Mouse (Mus musculus) telencephalon, adult 2 months (tissue): ENCODE data around the gene Vsx1.

Experiments used
- DNase-seq: peaks from one replicate; pipeline ENCODE4 v3.0.0-alpha.2; 2011; ENCODE audit warnings: low read depth, low spot score

Gene Vsx1

DNA sequence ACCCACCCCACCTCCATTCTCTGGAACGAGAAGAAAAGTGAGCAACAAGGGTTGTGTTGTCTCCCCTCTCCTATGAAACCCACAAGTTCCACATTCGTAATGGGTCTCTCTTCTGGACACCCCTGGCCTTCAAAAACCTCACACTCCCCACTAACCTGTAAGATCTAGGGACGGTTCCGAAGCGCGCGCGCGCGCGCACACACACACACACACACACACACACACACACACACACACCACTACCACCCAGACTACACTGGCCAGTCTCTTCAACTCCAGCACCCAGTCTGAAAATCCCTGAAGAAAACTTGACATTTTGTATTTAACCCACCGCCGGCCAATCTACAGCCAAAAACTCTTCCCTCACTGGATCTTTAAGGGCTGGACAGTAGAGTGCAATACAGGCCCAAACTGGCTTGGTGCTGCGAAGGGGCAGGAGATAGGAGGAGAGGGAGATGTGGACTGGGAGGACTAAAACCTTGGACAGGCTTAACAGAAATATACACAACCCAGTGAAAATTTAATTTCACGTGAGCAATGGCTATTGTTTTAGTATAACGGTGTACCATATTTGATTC, at the start of gene Vsx1:
Vsx1 (minus strand) TSS at position 138 of the 578 bp plus-strand sequence.
- no peak for DNase-seq

DNA sequence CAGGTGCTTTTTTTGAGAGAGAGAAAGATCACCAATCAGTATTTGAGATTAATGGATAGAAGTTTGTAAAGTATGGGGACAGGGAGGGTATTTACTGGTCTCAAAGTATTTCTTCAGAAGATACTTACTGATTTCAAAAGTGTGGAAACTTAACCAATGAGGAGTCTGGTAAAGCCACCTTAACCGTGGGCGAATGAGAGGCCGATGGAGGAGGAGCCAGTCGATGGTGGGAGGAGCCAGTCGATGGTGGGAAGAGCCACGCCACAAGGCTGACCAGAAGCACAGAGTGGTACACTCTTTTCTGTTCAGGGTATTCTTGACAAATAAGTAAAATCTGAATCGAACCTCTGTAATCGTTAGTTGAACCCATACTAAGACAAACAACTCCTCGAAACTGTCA, 48.7 kb upstream of the Vsx1 start:
- DNase-seq: no peak

DNA sequence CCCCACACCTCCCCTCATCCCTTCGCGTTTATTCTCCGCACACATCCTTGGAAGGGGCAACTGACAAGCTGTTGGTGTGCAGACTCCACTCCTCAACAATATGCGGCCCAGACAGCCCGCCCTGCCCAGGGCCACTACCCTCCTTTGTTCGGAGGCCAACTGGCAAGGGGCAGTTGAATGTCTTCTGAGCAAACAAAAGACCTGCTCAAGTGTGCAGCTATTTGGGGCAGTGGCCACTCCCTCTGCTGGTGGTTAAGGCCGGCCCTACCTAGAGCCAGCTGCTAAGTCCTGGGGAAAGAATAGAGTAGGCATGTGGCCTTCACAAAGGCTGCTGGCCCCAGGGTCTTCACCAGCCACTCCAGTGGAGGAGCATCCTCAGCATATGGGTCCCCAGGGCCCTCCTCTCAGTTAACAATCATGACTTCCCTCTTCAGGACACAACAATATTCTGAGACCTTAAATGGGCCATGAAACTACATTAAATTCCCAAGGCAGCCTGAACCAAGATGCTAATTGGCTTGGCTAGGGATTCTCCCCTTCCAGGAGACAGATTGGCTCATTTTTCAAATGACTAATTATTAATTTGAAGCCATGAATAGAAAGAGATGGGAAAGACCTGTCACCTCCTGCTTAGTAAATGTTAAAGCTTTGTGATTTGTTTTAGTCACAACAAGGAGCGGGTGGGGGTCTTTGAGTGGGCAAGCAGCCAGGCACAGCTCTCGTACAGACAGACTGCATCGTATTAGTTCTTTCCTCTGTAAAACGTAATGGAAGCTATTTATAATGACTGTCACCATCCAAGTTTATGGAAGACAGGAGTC, 46.8 kb upstream of the Vsx1 start:
- no peak for DNase-seq

DNA sequence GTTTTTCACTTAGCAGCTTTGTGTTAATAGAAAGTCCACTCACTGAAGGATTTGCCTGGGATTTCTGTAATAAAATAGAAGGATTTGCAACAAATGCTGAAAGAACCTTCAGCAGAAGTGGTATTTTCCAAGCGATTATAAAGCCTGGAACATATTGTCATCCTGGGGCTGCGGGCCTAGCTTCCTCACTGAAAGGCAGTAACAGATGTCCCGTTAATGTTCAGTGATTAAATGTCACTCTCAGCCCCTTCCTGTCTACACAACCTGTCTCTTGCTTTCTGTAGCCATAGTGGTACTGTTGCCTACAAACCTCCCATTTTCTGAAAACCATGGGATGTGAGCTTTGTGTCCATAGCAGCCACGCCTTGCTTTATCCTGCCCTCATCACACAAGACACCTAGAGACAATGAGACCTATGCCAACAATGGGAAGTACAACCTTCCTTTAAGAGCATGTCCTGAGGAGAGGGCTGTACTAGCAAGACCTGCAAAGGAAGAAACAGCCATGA, 23.1 kb upstream of the Vsx1 start:
- DNase-seq: peak; percentile 12

DNA sequence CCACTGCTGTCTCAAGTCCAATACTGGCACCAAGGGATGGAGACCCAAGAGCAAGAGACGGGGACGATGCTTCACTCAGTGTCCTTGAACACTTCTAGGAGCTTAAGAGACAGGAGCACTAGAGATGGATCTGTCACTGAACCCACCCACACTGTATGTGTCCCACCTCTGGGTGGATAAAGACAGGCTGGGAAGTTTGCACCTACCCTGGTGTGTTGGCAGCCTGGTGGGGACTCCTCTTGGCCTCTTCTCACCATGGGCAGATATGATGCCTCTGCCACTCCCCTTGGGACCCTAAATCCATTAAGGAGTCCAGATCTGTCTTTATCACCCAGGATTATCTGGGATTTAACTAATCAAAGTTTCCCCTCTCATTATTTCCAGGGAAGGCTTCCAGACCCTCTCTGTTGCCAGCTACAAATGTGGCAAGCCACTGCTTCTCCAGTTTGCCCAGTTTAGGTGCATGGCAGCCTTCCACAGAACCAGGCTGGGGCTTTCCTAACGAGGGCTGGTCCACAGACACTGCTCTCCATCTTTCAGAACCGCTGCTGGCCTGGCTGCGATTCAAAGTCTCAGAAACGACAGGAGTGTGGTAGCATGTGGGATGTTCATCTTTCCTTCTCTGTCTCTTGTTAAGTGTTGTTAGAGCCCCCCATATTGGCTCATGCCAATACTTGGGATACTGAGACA, 2.5 kb upstream of the Vsx1 start:
- DNase-seq: no peak

DNA sequence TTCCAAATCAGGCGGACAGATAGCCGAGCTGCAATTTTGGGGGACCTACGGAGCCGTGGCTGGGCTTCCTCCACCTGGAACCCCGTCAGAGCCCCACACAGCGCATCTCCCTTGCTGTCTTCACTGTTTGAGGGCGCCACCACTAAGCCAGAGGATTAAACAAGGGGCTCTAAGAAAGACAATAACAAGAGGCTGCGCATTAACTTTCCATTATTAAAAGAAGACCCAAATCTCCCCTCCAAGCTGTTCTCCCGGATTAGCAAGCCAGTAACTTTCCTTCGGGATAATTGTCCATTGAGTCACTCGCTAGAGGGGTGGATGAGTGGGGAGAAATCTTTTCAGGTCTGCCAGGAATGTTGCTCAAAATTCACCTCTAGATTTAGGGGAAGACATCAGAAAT, 1.1 kb upstream of the Vsx1 start:
- DNase-seq: no peak

DNA sequence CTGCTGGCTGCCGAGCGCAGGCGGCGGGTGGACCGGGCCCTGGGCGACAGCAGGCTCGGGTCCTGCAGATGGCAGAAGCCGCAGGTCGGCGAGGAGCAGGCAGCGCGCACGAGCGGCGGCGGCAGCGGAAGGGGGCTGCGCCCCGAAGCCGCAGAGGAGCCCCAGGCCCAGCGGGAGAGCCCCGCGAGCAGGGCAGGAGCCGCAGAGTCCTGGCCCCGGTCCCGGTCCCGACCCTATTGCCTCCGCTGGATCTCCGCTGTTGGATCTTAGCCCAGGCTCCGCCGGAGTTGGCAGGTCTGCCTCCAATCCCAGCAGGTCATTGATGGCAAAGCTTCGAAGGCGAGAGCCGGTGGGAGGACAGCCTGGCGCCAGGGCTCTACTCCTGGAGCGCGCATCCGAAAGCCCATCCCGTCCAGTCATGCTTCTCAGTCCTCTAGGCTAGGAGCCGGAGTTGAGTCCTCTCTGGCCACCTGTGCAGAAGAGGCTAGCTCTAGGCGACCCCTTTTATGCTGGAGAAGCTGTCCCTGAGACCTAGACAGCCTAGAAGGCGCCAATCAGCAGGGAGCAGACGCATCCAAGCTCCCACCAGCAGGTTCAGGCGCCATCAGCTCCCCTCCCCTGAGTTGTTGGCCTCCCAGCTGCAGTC, 496 bp downstream of the Vsx1 start:
- no peak for DNase-seq

DNA sequence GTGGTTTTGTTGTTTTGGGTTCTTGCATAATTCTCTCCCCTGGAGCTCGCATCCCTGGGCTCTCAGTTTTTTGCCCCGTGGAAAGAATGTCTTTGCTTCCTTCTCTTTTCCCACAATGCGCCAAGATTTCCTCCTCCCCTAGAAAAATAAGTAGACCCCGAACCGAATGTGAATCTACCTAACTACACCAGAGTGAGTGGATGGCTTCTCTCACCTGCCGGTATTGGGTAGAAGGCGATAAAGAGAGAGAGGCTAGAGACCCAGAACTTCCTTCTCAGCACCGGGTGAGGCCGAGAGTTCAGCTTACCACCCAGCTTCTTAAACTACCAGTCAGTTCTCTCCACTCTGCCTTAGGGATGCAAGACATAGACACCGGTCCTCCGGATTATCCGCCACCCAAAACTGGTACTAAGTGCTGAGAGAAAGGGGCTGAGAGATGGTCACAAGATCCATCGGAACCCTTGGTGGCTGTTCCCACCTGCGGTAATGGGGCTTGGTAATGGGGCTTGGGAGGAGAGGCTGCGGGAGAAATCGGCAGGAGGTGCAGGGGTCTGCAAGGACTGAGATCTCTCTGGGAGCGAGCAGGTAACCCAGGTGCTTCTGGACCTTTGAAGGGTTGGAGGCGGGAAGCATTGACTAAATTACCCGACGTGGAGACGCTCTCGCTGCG, 1.2 kb downstream of the Vsx1 start:
- no peak for DNase-seq

DNA sequence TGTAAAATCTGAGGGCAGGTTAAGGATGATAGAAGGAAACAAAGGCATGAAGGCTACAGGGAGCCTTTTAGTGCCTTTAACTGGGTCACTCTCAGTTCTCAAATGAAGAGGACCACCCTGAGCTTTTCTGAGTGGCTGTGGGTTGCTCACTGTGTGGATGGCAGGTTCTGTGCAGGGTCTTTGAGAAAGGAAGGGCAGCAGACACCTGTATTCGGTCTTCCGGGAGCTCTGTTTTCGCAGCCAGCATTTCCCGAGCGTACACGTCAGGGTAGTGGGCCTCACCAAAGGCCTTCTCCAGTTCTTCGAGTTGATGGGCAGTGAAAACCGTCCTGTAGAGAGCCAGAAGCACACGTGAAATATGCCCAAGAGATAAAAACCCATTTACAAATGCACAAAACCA, 3.8 kb downstream of the Vsx1 start:
- no peak for DNase-seq

DNA sequence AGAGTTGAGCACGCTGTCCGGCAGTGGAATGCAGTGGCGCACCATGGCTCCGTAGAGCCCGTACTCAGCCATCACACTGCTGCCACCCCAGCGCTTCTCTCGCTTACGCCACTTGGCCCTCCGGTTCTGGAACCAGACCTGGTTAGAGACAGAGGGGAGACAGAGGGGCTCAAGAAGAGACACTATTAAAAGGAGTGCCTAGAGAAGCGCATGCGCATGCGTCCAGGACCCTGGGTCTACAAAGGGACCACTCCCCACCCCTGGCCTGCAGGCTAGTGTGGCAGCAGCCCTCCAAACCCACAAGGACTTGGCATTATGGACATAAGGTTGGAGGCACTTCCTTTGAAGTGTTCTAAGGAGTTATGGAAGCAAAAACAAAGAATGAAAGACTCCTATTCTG, 4.7 kb downstream of the Vsx1 start:
- no peak for DNase-seq

DNA sequence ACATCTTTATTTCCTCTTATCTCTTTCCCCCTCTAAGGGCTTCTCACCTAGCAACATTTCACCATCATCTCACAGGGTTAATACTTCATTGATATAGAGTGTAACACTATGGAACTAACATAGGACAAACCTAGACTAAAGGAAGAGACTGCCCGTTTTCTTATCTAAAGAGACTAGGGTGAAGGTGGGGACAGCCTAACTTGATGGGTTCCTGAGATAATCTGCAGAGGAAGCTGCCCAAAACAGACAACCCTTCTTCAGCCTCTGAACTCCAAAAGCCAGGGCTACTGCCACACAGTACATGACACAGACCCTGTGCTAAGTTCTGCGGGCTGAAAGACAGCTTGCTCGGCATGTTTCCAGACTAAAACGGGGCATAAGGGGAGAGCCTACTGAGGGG, 7.6 kb downstream of the Vsx1 start:
- DNase-seq: no peak

DNA sequence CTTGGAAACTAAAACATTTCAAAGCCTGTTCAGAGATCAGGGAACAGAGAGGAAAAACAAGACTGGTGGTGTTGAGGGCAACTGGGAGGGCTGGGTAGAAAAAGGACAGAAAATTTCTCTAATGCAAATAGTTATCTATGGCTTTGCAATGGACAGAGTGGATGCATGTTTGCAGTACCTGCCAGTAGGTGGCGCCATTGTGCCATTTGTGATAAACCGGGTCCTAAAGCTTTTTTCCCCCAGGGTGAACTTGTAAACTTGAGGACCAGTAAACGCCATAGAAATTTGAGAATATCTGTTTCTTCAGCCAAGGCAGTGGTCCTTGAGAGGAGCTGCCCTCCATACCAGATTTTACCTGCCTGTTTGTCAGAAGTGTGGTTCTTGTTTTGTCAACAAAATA, 10.8 kb downstream of the Vsx1 start:
- no peak for DNase-seq

DNA sequence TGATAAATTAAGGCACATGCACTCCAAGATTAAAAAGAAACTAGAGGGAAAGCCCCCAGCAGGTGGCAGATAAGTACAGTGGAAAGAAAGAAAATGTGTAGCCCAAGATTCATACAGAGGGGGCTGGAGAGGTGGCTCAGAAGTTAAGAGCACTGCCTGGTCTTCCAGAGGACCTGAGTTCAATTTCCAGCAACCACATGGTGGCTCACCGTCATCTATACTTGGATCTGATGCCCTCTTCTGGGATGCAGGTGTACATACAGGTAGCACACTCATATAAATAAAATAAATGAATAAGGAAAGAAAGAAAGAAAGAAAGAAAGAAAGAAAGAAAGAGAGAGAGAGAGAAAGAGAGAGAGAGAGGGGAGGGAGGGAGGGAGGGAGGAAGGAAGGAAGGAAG, 13.6 kb downstream of the Vsx1 start:
- DNase-seq: no peak

DNA sequence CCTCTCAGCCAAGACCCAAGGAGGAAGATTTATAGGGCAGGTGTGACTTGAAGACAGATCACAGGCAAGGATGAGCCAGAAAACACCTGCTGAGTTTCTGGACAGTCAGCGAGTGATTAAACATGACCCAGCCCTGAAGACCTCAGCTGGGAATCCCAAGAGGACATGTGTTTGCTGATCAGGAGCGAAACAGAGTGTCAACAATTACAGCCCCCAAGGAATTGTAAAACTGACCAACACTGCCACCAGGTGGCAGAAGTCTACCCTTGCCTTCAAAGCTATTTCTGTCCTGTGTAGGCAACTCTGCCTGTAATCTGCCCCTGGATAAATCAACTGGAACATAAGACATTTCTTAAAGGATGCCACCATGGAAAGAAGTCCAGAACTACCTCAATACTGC, 14.3 kb downstream of the Vsx1 start:
- no peak for DNase-seq

DNA sequence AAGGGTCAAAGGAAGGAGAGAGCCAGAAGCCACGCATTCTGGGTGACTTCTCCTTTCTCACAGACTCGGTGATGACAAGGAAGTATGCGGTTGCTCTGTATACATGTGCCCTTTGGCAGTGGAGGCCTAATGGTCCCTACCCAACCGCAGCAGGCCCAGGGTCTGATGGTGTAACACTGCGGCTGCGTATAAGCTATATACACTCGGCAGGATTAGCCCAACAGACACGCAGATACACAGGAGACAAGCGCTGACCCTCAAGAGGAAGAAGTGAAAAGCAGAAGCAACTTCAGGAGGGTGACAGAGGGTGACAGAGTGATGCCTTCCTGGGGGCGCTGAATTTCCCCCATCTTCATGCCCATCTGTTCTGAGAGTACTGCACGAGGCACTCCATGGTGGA, 15.2 kb downstream of the Vsx1 start:
- no peak for DNase-seq

DNA sequence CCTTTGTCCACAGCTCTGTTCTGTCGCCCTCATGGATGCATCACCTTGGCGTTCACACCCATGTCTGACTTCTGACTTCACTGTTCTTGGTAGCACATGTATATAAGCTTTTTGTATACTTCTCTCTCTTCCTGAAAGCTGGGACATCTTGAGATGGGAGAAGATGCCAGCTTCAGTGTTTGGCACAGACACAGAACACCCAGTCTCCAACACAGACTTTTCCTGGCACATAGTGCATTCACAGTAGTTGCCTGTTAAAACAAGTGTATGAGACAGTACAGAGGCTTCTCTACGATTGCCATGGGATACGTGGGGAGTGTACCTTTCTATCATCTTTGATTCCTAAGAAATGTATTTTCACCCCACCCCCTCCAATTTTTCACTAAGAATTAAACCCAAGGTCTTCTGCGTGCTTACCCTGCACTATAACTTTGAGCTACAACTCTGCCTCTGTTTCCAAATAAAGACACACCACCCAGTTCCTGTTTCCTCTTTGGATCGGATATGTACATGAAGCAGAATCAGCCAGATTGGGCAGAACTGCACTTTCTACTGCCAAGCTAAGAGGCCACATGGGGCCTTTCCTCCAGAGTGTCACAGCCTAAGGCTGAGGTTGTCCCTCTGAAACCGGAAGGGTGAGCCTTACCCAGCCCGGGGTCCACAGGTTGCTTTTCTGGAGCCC, 17.4 kb downstream of the Vsx1 start:
- peak; percentile 77 for DNase-seq

DNA sequence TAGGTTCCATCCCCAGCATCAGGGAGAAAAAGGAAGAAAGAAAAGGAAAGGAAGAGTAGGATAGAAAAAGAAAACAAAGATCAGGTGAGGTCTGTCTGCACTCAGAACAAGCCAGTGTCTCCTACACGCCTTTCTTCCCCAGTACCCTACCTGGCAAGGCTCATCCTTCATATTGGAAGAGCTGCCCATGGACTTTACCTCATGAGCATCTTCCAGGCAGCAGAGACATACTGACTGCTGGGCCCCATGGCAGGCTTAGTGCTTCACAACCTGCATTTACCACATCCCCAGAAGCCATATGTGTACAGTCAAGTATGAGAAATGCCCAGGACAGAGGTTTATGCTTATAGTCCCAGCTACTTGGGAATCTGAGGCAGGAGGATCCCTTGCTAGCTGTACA, 18.2 kb downstream of the Vsx1 start:
- DNase-seq: no peak

DNA sequence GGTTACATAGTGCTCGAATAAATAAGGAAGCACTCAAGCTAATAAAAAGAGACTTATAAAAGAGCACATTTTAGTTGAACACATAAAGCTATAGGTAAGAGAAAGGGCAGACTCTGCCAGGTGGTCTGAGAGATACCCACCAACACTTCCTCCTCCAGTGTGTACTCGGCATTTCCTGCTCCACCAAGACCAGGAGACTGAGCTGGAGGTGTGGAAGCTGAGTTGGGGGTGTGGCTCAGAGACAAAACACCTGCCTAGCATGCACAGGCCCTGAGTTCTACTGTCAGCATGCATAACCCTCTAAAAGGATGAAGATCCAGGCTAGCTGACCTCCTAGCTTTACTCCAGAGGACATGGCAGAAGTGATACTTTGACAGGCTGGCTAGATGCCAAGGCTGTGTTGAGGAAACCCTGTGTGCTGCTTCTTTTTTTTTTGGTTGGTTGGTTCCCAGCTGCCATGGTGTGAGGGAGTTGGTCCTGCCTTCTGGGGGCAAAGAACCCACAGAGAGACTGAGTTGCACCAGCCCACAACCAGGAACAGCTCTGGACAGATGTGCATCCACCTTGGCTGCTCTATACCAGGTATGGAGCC, 19.6 kb downstream of the Vsx1 start:
- DNase-seq: no peak

DNA sequence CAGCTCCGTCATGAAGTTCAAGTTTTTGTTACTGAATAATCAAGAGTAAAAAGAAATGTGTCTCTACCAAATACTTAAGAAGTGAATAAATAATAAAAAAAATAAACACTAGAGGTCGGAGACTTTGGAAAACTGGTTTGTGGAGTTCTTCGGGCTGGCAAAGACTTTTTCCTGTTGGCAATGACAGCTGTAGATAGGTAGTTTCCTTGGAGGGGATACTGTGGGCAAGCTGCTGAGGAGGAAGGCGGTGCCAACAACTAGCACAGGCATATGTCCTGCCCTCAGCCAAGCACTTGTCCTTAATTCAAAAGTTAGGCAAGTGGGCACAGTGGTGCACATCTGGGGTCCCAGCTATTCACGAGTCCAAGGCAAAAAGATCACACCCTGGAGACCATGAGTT, 20.2 kb downstream of the Vsx1 start:
- DNase-seq: no peak

DNA sequence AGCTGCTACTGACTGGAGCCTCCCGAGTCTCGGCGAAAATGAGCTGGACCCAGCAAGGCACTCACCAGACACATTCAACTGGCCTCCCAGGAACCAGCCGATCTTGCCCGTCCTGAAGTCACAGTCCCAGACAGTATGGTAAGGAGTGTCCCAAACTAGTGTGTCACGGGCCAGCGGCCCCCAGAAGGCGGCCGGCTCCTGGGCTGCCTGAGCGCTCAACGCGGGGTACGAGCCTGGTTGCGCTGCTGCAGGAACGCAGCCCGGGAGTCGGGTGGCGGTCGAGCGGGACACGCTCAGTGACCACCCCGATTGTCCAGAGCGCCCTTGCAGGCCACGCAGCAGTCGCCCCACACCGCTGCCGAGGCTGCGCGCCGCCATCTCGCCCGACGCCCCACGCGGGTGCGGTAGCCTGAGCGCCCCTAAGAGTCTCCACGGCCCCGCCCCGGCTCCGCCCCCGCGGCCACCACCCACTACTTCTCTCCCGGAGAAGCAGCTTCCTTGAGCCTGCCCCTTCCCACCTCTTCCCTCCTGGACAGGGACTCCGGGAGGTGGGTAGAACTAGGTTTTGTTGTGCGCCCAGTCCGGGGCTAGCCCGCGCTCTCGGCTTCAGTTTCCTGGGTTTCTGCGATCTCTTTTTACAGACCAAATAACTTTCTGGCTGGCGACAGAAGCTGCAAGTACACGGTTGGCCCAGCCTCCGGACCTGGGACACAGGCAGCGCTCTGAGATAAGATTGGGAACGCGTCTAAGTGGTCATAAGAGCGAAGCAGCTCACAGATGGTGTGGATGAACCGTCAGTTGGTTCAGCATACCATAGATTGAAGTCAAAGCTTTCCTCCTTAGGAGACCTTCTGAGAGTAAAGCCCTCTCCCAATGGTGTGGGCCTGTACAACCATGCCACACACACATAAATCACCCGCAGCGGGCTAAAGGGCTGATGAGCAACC, 21.1 kb downstream of the Vsx1 start, which contains the start of gene Acss1:
Acss1 (minus strand) TSS at position 681 of the 947 bp plus-strand sequence.
- no peak for DNase-seq
